Mouse (Mus musculus) ES-Bruce4 (cell line): Measurements from ENCODE around the gene Rbm6. TPM values are rescaled to one million over a fixed set of nuclear protein-coding genes. Genes with fewer than 3 reads are reported as not detected.

Experiments used
- H3K27ac ChIP-seq: 2 replicates; pipeline ENCODE4 v1.5.1; 2012; ENCODE audit warnings: low read length, inconsistent platforms; ENCODE audit not compliant: insufficient read depth
- H3K27me3 ChIP-seq: 2 replicates; pipeline ENCODE4 v1.6.1; 2012; ENCODE audit warnings: mild to moderate bottlenecking, low read length, inconsistent platforms; ENCODE audit not compliant: control insufficient read depth, poor library complexity, insufficient read depth, severe bottlenecking
- H3K36me3 ChIP-seq: 2 replicates; pipeline ENCODE4 v1.6.1; 2012; ENCODE audit warnings: inconsistent platforms, mild to moderate bottlenecking, low read length, moderate library complexity; ENCODE audit not compliant: control insufficient read depth, poor library complexity, insufficient read depth, severe bottlenecking
- H3K4me1 ChIP-seq: one replicate; pipeline ENCODE4 v1.8.1; 2011; ENCODE audit warnings: low read length; ENCODE audit not compliant: control insufficient read depth, insufficient read depth
- H3K4me3 ChIP-seq: 2 replicates; pipeline ENCODE4 v1.5.1; 2011; ENCODE audit warnings: low read depth, mild to moderate bottlenecking, low read length
- H3K9ac ChIP-seq: 2 replicates; pipeline ENCODE4 v1.6.1; 2012; ENCODE audit warnings: low read depth, mild to moderate bottlenecking, inconsistent platforms; ENCODE audit not compliant: poor library complexity, severe bottlenecking
- H3K9me3 ChIP-seq: replicated peaks from 2 replicates; pipeline ENCODE4 v1.6.1; 2012; ENCODE audit warnings: mild to moderate bottlenecking, low read length, inconsistent platforms; ENCODE audit not compliant: control insufficient read depth, poor library complexity, insufficient read depth, severe bottlenecking
- CTCF ChIP-seq: IDR thresholded peaks from one replicate; pipeline ENCODE4 v1.8.1; 2011; ENCODE audit warnings: low read depth, low read length
- EP300 ChIP-seq: IDR thresholded peaks from 2 replicates; pipeline ENCODE4 v1.6.1; 2011; ENCODE audit warnings: low read depth, low read length; ENCODE audit not compliant: insufficient read depth
- POLR2A ChIP-seq: IDR thresholded peaks from one replicate; pipeline ENCODE4 v1.8.1; 2011; ENCODE audit warnings: low read length; ENCODE audit not compliant: insufficient read depth
- polyA plus RNA-seq: library from polyadenylated mRNA; stranded (reverse); fragments of >200 nt; gene quantifications from 2 replicates; pipeline ENCODE4 v1.2.4, GENCODE M21; 2011; ENCODE audit warnings: low read depth; ENCODE audit not compliant: missing spikeins, insufficient read depth, insufficient read length

Rbm6 gene
- polyA plus RNA-seq, 1 experiment, result 130 TPM

DNA sequence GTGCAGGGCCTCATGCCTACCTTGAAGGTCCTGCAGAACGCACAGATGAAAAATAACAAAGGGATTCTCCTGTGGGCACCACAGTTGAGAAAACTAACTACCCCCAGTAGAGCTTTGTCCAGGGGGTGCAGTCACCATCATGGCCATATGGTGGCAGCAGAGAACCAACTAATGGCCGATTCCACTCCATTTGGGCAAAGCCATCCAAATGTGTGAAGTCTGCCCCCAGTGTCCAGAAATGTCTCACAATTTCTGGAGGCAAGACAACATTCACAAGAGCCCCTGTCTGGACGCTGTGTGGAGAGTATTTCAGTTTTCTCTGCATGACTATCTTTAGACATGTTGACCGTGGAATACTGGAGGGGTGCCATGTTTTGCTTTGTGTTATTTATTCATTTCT, 31.7 kb upstream of the Rbm6 start:
- H3K27ac ChIP-seq, result no peak overlapping the region
- no peaks in the 10 kb centered on the region for H3K9me3 ChIP-seq
- H3K27me3 ChIP-seq, result no peaks in the 10 kb centered on the region
- H3K9ac ChIP-seq, result no peak overlapping the region
- H3K4me3 ChIP-seq, result no peak overlapping the region
- no peaks in the 10 kb centered on the region for H3K36me3 ChIP-seq
- peaks cover 4% of the 10 kb centered on the region for H3K4me1 ChIP-seq
- TF ChIP-seq POLR2A (no peak), CTCF (peak; percentile 97)

- Histone ChIP-seq H3K4me1 (peaks cover 3% of the 10 kb centered on the region), H3K9me3 (no peaks in the 10 kb centered on the region), H3K27ac (no peak overlapping the region), H3K27me3 (no peaks in the 10 kb centered on the region), H3K9ac (no peak overlapping the region), H3K4me3 (peak overlapping the region; percentile 71), H3K36me3 (no peaks in the 10 kb centered on the region)
- TF ChIP-seq EP300 (no peak), CTCF (peak; percentile 5), POLR2A (no peak)
These were observed 28.5 kb upstream of the Rbm6 start for GRCm38 (mm10) chr9:107901627-107901914.

DNA sequence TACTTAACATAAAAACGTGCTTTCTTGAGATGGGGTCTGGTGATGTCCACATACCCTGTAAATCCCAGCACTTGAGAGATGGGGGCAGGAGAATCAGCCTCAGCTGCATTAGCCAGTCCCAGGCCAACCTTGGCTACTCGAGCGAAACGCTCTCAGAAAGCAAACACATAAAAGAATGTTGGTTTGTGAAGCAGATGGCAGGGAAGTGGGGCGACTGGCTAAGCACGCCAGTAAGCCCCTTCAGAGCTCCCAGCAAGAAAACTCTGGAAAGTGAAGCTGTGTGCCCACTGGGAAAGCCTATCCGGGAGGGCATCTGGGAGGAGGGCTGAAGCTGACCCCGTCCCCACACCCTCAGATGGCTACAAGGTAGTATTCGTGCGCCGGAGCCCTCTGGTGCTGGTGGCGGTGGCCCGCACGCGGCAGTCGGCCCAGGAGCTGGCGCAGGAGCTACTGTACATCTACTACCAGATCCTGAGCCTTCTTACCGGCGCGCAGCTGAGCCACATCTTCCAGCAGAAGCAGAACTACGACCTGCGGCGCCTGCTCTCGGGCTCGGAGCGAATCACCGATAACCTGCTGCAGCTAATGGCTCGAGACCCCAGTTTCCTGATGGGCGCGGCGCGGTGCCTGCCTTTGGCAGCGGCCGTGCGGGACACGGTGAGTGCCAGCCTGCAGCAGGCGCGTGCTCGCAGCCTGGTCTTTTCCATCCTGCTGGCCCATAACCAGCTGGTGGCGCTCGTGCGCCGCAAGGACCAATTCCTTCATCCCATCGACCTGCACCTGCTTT, 28.0 kb upstream of the Rbm6 start:
- TF ChIP-seq CTCF (peak; percentile 97), EP300 (peak; percentile 67; the same call in 1 of the 2 replicates), POLR2A (no peak)
- H3K27ac ChIP-seq, result no peak overlapping the region
- no peaks in the 10 kb centered on the region for H3K27me3 ChIP-seq

DNA sequence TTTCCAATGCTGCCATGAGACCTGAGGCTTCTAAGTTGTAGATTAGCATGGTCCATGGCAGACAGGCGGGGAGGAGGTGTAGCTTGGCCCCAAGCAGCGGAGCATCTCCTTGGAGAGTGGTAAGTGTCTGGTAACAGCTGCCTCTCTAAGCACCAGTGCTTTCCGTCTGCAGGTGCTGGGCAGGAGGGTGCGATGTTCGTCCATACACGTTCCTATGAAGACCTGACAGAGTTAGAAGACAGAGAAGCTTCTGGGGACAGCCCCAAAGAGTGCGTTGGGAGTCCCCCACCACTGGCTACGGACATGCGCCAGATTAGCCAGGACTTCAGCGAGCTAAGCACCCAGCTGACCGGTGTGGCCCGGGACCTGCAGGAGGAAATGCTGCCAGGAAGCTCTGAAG, 26.8 kb upstream of the Rbm6 start:
- Histone ChIP-seq H3K4me1 (peaks cover 3% of the 10 kb centered on the region), H3K27me3 (no peaks in the 10 kb centered on the region), H3K36me3 (no peaks in the 10 kb centered on the region), H3K4me3 (no peak overlapping the region), H3K27ac (no peak overlapping the region), H3K9me3 (no peaks in the 10 kb centered on the region), H3K9ac (no peak overlapping the region)
- no peak for TF ChIP-seq POLR2A
- no peak for TF ChIP-seq CTCF
- no peak for TF ChIP-seq EP300

More for the DNA sequence above, 28.0 kb upstream of the Rbm6 start:
- Histone ChIP-seq H3K36me3 (no peaks in the 10 kb centered on the region), H3K4me1 (peaks cover 3% of the 10 kb centered on the region), H3K9ac (peak overlapping the region; percentile 19), H3K4me3 (peak overlapping the region; percentile 71), H3K9me3 (no peaks in the 10 kb centered on the region)

GRCm38 (mm10) chr9:107898563-107898962, 25.5 kb upstream of the Rbm6 start:
- Histone ChIP-seq H3K27me3 (no peaks in the 10 kb centered on the region), H3K4me1 (peaks cover 3% of the 10 kb centered on the region), H3K9me3 (no peaks in the 10 kb centered on the region), H3K27ac (no peak overlapping the region), H3K36me3 (no peaks in the 10 kb centered on the region), H3K9ac (no peak overlapping the region), H3K4me3 (no peak overlapping the region)
- TF ChIP-seq CTCF, result no peak

GRCm38 (mm10) chr9:107891023-107891422, 18.0 kb upstream of the Rbm6 start:
- H3K27ac ChIP-seq, result no peak overlapping the region
- TF ChIP-seq CTCF (peak; percentile 80), POLR2A (no peak)
- no peak overlapping the region for H3K4me3 ChIP-seq
- no peaks in the 10 kb centered on the region for H3K9me3 ChIP-seq
- H3K9ac ChIP-seq, result no peak overlapping the region
- no peaks in the 10 kb centered on the region for H3K36me3 ChIP-seq
- no peaks in the 10 kb centered on the region for H3K27me3 ChIP-seq
- no peaks in the 10 kb centered on the region for H3K4me1 ChIP-seq
